Mouse (Mus musculus): Measurements from ENCODE around the gene Esrrb. TPM values are rescaled to one million over a fixed set of nuclear protein-coding genes. Genes with fewer than 3 reads are reported as not detected.

The Esrrb gene
- total RNA-seq, 2 experiments from 2014 or later = not detected

DNA sequence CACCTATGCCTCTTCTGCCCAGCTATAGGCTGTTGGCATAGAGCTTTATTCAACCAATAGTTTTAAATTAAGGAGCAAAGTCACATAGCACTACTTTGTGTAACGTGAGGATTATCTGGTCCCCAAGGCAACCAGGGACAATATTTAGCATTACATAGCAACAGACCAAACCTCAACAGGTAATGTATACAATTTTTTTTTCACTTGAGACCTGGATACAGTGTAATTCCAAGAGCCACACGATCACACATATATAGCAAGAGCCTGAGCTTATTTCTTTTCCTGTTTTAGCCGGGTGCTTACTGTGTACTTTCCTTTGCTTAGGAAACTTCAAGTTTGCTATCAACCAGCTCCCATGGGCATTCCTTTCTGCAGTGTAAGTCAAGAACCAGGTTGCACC is 201.8 kb downstream of the Esrrb start:
- ATAC-seq (ENCODE audit: poor library complexity, severe bottlenecking) = no peak

DNA sequence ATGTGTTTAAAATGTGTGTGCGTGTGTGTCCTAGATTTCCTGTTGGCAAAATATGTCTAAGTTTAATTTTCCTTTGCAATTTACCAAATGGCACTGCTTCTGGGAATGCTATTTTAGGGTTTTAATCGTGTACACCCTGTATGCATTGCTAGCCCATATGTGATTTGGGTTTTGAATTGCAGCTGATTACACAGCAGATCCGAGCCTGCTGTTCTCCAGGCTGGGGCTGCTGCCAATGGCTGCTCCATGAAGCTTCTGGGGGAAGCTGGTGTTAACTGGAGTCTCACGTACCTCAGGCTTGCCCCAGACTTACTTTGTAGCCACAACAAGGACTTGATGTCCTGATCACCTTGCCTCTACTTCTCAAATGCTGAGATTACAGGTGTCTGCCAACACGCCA is 205.1 kb downstream of the Esrrb start:
- ATAC-seq (ENCODE audit: poor library complexity, severe bottlenecking) = no peak

Other genes with a start within 250 kb of the Esrrb start
- gene Gpatch2l, start 119.3 kb upstream of the Esrrb start, total RNA-seq (2015) = 28.2 and 31.8 TPM in 2 replicates
- gene Gpatch2l, start 119.3 kb upstream of the Esrrb start, total RNA-seq (2017) = 47.5 and 48.7 TPM in 2 replicates